Mouse (Mus musculus): ENCODE data around the gene Nphp1. TPM values are rescaled to one million over a fixed set of nuclear protein-coding genes. Genes with fewer than 3 reads are reported as not detected.

Nphp1 gene
- polyA plus RNA-seq, 1 experiment from 2014 or later = 12.8 TPM

DNA sequence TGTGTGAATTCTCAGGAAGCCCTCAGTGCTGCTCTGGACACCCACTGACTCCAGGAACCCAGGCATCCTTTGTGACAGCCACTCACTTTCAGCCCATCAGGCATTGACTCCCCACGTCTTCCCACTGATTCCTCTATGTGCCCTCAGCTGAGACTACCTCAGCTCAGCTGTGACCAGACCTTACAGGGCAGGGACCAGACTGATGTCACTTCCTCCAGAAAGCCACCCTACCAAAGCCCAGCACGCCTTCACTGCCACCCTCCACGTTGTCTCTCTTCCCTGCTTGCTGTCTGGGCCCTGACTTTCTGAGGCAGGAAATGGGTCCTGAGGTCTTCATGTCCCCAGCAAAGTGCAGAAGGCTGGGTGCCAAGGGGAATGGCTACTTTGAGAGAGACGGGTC, 65.5 kb downstream of the Nphp1 start:
- H3K4me3 ChIP-seq (ENCODE audit: low read depth, low read length) = no peak overlapping the region

DNA sequence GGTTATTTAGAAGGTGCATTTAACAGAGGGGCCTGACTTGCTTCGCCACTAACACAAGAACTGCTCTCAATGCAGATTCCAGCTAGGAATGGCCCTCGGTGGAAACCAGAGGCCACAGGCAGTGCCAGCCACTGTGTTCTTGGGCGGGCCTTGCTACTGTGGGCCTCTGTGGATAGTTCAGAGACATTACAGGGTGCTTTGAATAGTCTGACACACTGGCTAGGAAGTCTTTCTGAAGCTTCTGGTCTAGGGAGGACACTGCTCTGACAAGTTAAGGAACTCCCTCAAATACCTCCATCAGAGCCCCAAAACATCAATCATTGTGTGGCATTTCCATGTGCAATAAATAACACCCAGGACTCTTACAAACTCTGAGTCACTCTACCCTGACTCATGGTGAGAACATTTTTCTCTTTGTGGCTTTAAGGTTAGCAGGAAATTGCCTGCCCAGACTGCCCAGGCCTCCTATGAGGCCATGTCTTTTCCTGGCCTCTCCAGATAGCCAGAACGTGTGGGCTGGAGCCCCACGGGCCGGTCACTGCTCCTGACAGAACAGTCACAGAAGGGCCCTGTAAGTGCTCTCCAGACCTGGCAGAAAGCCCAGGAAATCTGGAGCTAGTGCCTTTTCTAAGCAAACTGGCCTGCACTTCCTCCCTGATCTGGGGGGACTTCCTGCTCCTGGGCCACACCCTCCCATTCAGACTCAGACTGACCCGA, 66.4 kb downstream of the Nphp1 start:
- DNase-seq (ENCODE audit: low spot score) (no peak), ATAC-seq (replicated peaks; ENCODE audit: low FRiP score) (peak; percentile 53; the same call in 1 of the 2 replicates)
- H3K27ac ChIP-seq (ENCODE audit: low read depth, low read length) = peak overlapping the region; percentile 11
- 47% methylated on average over 7 of the region's 7 CpGs for WGBS
- no peaks in the 10 kb centered on the region for H3K27me3 ChIP-seq (replicated peaks; ENCODE audit: control insufficient read depth, insufficient read depth, low read length)
- peaks cover 8% of the 10 kb centered on the region; the same call in 1 of the 2 replicates for H3K4me1 ChIP-seq (replicated peaks; ENCODE audit: control insufficient read depth, insufficient read depth, low read length)
- H3K9me3 ChIP-seq (ENCODE audit: control insufficient read depth, low read length) = no peaks in the 10 kb centered on the region
- no peak overlapping the region for H3K4me3 ChIP-seq (ENCODE audit: low read depth, low read length)
- no peaks in the 10 kb centered on the region for H3K36me3 ChIP-seq (ENCODE audit: control insufficient read depth, insufficient read depth, low read length)
- H3K4me2 ChIP-seq = no peak overlapping the region
- no peak overlapping the region; the same call in 1 of the 2 replicates for H3K9ac ChIP-seq (ENCODE audit: low read depth, low read length)

More for the DNA sequence above, 65.5 kb downstream of the Nphp1 start:
- H3K9me3 ChIP-seq (ENCODE audit: control insufficient read depth, low read length) = no peaks in the 10 kb centered on the region
- peak overlapping the region; percentile 29; the same call in 1 of the 2 replicates for H3K27ac ChIP-seq (ENCODE audit: low read depth, low read length)
- H3K4me2 ChIP-seq = no peak overlapping the region
- WGBS = 37% methylated on average over 4 of the region's 4 CpGs
- no peak overlapping the region for H3K9ac ChIP-seq (ENCODE audit: low read depth, low read length)
- H3K4me1 ChIP-seq (replicated peaks; ENCODE audit: control insufficient read depth, insufficient read depth, low read length) = peaks cover 8% of the 10 kb centered on the region; the same call in 1 of the 2 replicates
- ATAC-seq (replicated peaks; ENCODE audit: low FRiP score) = no peak
- no peak for DNase-seq (ENCODE audit: low spot score)
- H3K36me3 ChIP-seq (ENCODE audit: control insufficient read depth, insufficient read depth, low read length) = no peaks in the 10 kb centered on the region
- H3K27me3 ChIP-seq (replicated peaks; ENCODE audit: control insufficient read depth, insufficient read depth, low read length) = no peaks in the 10 kb centered on the region

DNA sequence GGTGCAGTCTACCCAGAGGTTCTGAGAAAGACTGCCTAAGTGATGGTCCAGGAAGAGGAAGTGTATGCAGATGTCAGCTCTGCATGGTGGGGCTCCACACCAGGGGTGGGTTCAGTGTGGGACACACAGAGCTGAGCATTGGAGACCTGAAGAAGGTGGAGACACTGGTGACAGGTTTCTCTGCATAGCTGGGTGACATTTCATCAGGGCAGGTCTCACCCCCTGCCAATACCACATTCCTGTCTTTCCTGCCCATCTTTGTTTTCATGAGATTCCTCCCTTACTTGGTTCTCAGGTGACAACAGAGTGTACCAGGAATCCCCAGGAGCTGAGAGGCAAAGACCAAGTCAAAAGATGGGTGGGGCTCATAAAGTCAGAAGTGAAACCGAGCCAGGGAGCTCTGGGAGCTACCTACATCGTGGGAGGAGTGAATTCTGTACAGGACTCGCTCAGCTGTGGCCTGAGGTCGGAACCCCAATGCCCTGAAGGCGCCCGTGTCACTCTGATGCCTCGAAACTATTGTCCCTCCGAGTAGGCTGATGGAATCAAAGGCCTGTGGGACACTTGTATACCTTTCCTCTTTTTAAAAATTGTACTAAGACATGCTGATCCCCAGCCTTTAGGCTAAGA, 69.7 kb downstream of the Nphp1 start:
- Histone ChIP-seq H3K27me3 (replicated peaks; ENCODE audit: control insufficient read depth, insufficient read depth, low read length) (no peaks in the 10 kb centered on the region), H3K9me3 (ENCODE audit: control insufficient read depth, low read length) (no peaks in the 10 kb centered on the region), H3K27ac (ENCODE audit: low read depth, low read length) (no peak overlapping the region), H3K4me3 (ENCODE audit: low read depth, low read length) (no peak overlapping the region), H3K9ac (ENCODE audit: low read depth, low read length) (no peak overlapping the region), H3K4me2 (no peak overlapping the region), H3K4me1 (replicated peaks; ENCODE audit: control insufficient read depth, insufficient read depth, low read length) (peaks cover 8% of the 10 kb centered on the region; the same call in 1 of the 2 replicates), H3K36me3 (ENCODE audit: control insufficient read depth, insufficient read depth, low read length) (no peaks in the 10 kb centered on the region)
- WGBS = 68% methylated on average over 8 of the region's 8 CpGs
- ATAC-seq (replicated peaks; ENCODE audit: low FRiP score) (no peak), DNase-seq (ENCODE audit: low spot score) (no peak)

DNA sequence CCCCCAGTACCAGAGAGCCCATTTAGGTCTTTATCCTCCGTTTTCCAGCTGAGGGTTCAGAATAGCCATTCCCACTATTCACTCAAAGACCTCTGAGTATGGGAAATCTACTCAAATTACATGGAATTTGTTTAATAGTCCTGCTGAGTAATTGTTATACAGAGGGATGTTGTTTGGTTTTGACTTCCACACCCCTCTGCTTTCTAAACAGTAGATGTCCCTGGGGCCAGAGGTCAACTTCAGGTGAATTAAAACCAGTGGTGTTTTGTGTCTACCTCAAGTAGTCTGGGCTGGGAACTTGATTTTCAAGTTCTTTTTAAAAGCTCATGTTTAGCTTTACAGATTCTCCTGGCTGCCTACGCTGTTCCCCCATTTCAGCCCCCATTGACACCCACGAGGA, 74.0 kb downstream of the Nphp1 start:
- H3K9ac ChIP-seq (ENCODE audit: low read depth, low read length) = no peak overlapping the region
- no peak for ATAC-seq (replicated peaks; ENCODE audit: low FRiP score)
- H3K4me1 ChIP-seq (replicated peaks; ENCODE audit: control insufficient read depth, insufficient read depth, low read length) = no peaks in the 10 kb centered on the region
- H3K27me3 ChIP-seq (replicated peaks; ENCODE audit: control insufficient read depth, insufficient read depth, low read length) = no peaks in the 10 kb centered on the region
- H3K4me3 ChIP-seq (ENCODE audit: low read depth, low read length) = no peak overlapping the region
- no peaks in the 10 kb centered on the region for H3K36me3 ChIP-seq (ENCODE audit: control insufficient read depth, insufficient read depth, low read length)
- no peak overlapping the region for H3K27ac ChIP-seq (ENCODE audit: low read depth, low read length)
- H3K4me2 ChIP-seq = no peak overlapping the region
- 70% methylated on average over 3 of the region's 3 CpGs for WGBS
- no peak for DNase-seq (ENCODE audit: low spot score)
- no peaks in the 10 kb centered on the region for H3K9me3 ChIP-seq (ENCODE audit: control insufficient read depth, low read length)

DNA sequence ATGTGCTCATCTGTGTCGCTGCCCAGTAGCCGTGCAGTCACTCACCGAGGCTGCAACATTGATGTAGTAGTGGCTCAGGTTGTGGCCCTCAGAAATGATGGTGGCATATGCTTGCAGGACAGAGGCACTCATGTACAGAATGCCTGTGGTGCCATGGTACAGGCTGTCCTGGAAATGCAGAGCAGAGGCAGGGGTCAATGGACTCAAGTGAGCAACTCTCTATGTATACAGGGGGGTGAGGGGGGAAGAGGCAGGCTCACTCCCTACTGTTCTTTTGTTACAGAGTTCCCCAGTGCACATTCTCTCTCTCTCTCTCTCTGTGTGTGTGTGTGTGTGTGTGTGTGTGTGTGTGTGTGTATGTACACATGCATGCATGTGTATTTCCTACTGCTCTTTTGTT, 79.9 kb downstream of the Nphp1 start:
- Histone ChIP-seq H3K27me3 (replicated peaks; ENCODE audit: control insufficient read depth, insufficient read depth, low read length) (no peaks in the 10 kb centered on the region), H3K9me3 (ENCODE audit: control insufficient read depth, low read length) (no peaks in the 10 kb centered on the region), H3K4me1 (replicated peaks; ENCODE audit: control insufficient read depth, insufficient read depth, low read length) (no peaks in the 10 kb centered on the region), H3K4me3 (ENCODE audit: low read depth, low read length) (no peak overlapping the region), H3K36me3 (ENCODE audit: control insufficient read depth, insufficient read depth, low read length) (no peaks in the 10 kb centered on the region), H3K9ac (ENCODE audit: low read depth, low read length) (no peak overlapping the region), H3K27ac (ENCODE audit: low read depth, low read length) (no peak overlapping the region), H3K4me2 (no peak overlapping the region)
- WGBS = 85% methylated on average over 3 of the region's 3 CpGs
- no peak for ATAC-seq (replicated peaks; ENCODE audit: low FRiP score)
- DNase-seq (ENCODE audit: low spot score) = no peak

DNA sequence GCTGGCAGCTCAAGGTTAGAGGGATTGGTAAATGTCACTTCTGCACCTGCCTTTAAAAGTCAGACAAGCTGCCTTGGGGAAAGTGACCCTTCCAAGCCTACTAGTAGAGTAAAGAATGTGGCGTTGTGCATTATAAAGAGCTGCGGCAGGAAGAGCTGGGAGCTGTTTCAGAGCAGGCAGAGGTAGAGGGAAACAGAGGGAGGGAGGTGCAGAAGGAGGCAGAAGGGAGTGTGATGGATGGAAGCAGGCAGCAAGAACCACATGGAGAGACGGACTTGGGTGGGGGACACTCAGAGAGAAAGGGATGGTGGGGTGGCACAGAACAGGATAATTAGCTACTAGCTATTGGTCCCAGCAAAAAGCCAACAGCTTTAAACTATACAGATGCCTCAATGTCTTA, 80.6 kb downstream of the Nphp1 start:
- Histone ChIP-seq H3K4me3 (ENCODE audit: low read depth, low read length) (no peak overlapping the region), H3K9ac (ENCODE audit: low read depth, low read length) (no peak overlapping the region), H3K36me3 (ENCODE audit: control insufficient read depth, insufficient read depth, low read length) (no peaks in the 10 kb centered on the region), H3K27ac (ENCODE audit: low read depth, low read length) (no peak overlapping the region), H3K4me2 (no peak overlapping the region), H3K9me3 (ENCODE audit: control insufficient read depth, low read length) (no peaks in the 10 kb centered on the region), H3K4me1 (replicated peaks; ENCODE audit: control insufficient read depth, insufficient read depth, low read length) (no peaks in the 10 kb centered on the region), H3K27me3 (replicated peaks; ENCODE audit: control insufficient read depth, insufficient read depth, low read length) (no peaks in the 10 kb centered on the region)
- 65% methylated on average over 3 of the region's 3 CpGs for WGBS
- no peak for DNase-seq (ENCODE audit: low spot score)
- no peak for ATAC-seq (replicated peaks; ENCODE audit: low FRiP score)

DNA sequence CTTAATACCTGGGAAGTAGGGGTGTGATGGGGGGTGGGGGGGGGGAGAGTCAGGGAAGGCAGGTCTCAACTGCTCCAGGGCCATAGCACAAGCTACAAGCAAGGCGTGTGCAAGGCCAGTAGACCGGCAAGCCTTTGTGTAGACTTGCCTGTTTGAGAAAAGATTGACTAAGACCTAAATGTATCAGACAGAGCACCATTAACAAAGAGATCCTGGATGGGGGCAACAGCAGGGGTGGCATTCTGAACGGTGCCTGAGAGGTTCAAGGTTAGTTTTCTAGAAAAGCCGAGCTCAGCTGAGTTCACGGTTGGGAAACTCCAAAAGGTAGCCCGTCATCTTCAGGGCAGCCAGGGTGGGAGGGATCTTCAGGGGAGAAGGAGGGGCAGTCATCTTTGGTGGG, 83.4 kb downstream of the Nphp1 start:
- ATAC-seq (replicated peaks; ENCODE audit: low FRiP score) (no peak), DNase-seq (ENCODE audit: low spot score) (no peak)
- H3K4me2 ChIP-seq = no peak overlapping the region
- no peaks in the 10 kb centered on the region for H3K36me3 ChIP-seq (ENCODE audit: control insufficient read depth, insufficient read depth, low read length)
- H3K27ac ChIP-seq (ENCODE audit: low read depth, low read length) = no peak overlapping the region
- no peak overlapping the region for H3K4me3 ChIP-seq (ENCODE audit: low read depth, low read length)
- no peaks in the 10 kb centered on the region for H3K4me1 ChIP-seq (replicated peaks; ENCODE audit: control insufficient read depth, insufficient read depth, low read length)
- no peaks in the 10 kb centered on the region for H3K9me3 ChIP-seq (ENCODE audit: control insufficient read depth, low read length)
- WGBS = 79% methylated on average over 6 of the region's 6 CpGs
- H3K27me3 ChIP-seq (replicated peaks; ENCODE audit: control insufficient read depth, insufficient read depth, low read length) = no peaks in the 10 kb centered on the region
- no peak overlapping the region for H3K9ac ChIP-seq (ENCODE audit: low read depth, low read length)

All from liver, embryonic 11.5 days (tissue).